16 mouse cellular contexts compared by ENCODE assay signal in genomic region chr5:48187819-48188218, GRCm38 (mm10).
"Had no signal": no experiment of that assay in that cellular context is flagged by ENCODE, and none has a peak within 500 bp of the region (broad histone marks: within the 10 kb centered on the region; RNA-seq: fewer than 3 reads in every experiment).

No protein-coding gene starts in this region.

- DNase-seq: lung, postnatal 14 days; lung, postnatal 36 days; right cerebral cortex, postnatal 14 days; thymus, adult 2 months; thymus, postnatal 25 days; thymus, postnatal 4 days had no signal

- H3K9ac ChIP-seq: lung, embryonic 15.5 days; midbrain, embryonic 13.5 days; midbrain, embryonic 15.5 days; neural tube, embryonic 12.5 days; stomach, embryonic 15.5 days had no signal

- H3K27me3 ChIP-seq: lung, embryonic 15.5 days; megakaryocyte, embryonic 14.5 days; midbrain, embryonic 13.5 days; midbrain, embryonic 15.5 days; neural tube, embryonic 12.5 days; stomach, embryonic 15.5 days had no signal

- H3K36me3 ChIP-seq: midbrain, embryonic 15.5 days; stomach, embryonic 15.5 days had no signal

- H3K4me2 ChIP-seq: lung, embryonic 15.5 days; midbrain, embryonic 11.5 days; midbrain, embryonic 13.5 days; midbrain, embryonic 15.5 days; neural tube, embryonic 12.5 days; stomach, embryonic 15.5 days had no signal

- H3K9me3 ChIP-seq: lung, embryonic 15.5 days; megakaryocyte, embryonic 14.5 days; midbrain, embryonic 13.5 days; midbrain, embryonic 15.5 days; neural tube, embryonic 12.5 days; stomach, embryonic 15.5 days had no signal

- H3K4me1 ChIP-seq: lung, embryonic 15.5 days; megakaryocyte, embryonic 14.5 days; midbrain, embryonic 13.5 days; midbrain, embryonic 15.5 days; neural tube, embryonic 12.5 days; stomach, embryonic 15.5 days had no signal

- ATAC-seq: lung, postnatal 0 days; midbrain, embryonic 13.5 days; midbrain, embryonic 15.5 days had no signal

- H3K4me3 ChIP-seq: lung, embryonic 15.5 days; megakaryocyte, embryonic 14.5 days; midbrain, embryonic 13.5 days; midbrain, embryonic 15.5 days; neural tube, embryonic 12.5 days; stomach, embryonic 15.5 days had no signal

- H3K27ac ChIP-seq: lung, embryonic 15.5 days; macrophage; midbrain, embryonic 13.5 days; midbrain, embryonic 15.5 days; neural tube, embryonic 12.5 days; stomach, embryonic 15.5 days; stomach, postnatal 0 days had no signal
